Mouse (Mus musculus): ENCODE data around the gene Acot2.

DNA sequence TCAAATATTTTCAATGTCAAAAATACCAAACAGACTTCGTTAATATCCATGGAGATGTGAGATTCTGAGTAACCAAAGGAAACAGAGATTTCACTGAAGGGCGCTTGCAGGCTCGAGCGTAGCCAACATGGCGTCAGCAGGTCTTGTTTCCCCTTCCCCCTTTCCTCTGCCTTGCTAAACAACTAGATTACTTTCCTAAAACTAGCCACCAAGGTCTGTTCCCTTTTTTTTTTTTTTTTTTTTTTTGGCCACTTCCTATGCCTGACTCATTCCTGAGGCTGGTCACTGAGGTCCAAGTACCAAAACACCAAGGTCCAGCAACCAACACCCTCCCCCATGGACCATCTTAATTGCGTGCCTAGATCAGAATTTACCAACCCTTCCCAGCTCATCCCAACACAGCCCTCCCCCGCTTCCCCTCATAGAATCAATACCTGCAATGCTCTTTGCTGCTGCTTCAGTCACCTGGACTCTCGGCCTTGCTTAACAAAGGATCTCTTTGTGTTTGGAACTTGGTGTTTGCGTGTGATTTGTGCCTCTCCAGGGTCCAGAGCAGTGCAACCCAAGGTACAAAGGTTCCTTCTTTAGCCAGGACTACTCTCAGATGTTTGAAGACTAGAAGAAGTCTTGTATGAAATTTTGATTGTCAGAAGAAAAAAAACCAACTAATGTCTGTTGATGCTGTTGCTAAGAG, 35.5 kb downstream of the Acot2 start:
- TF ChIP-seq CTCF (conservative IDR thresholded peaks at IDR 0.05; ENCODE audit: insufficient read depth, insufficient read length, low read depth, low read length) = no peak
- no peak for TF ChIP-seq POLR2A (IDR thresholded peaks at IDR 0.05; ENCODE audit: low read depth, low read length)
